Mouse (Mus musculus) midbrain, postnatal 0 days (tissue): ENCODE data around the gene Ppp1r14b. TPM values are rescaled to one million over a fixed set of nuclear protein-coding genes. Genes with fewer than 3 reads are reported as not detected.
A peak's percentile ranks its signal among the peaks of the same experiment; 100 is the strongest.

Experiments used
- ATAC-seq: fragments of 200-750 bp; cut with Nextera tagmentation; 2 replicates; pipeline ENCODE4 v1.8.0; 2017; ENCODE audit warnings: moderate number of reproducible peaks, mild to moderate bottlenecking, moderate TSS enrichment, moderate library complexity; ENCODE audit not compliant: low FRiP score
- DNase-seq: peaks from one replicate; pipeline ENCODE4 v3.0.0-alpha.2; 2015; ENCODE audit warnings: low spot score
- H3K27ac ChIP-seq: fragments of 300-500 bp; sonication (generic); 2 replicates; pipeline ENCODE4 v1.5.1; 2014; ENCODE audit warnings: low read depth, mild to moderate bottlenecking, low read length, mixed read lengths
- H3K27me3 ChIP-seq: fragments of 300-500 bp; sonication (generic); 2 replicates; pipeline ENCODE4 v1.6.1; 2014; ENCODE audit warnings: low read length, control low read depth, mixed read lengths; ENCODE audit not compliant: insufficient read depth
- H3K36me3 ChIP-seq: fragments of 300-500 bp; sonication (generic); 2 replicates; pipeline ENCODE4 v1.6.1; 2014; ENCODE audit warnings: low read length, control low read depth, mixed read lengths; ENCODE audit not compliant: insufficient read depth
- H3K4me1 ChIP-seq: fragments of 300-500 bp; sonication (generic); 2 replicates; pipeline ENCODE4 v1.6.1; 2014; ENCODE audit warnings: mild to moderate bottlenecking, control low read depth, antibody characterized with exemption, low read length, mixed read lengths; ENCODE audit not compliant: insufficient read depth
- H3K4me2 ChIP-seq: fragments of 300-500 bp; sonication (generic); 2 replicates; pipeline ENCODE4 v1.6.1; 2014; ENCODE audit warnings: low read depth, mild to moderate bottlenecking, low read length, mixed read lengths; ENCODE audit not compliant: poor library complexity, severe bottlenecking
- H3K4me3 ChIP-seq: fragments of 300-500 bp; sonication (generic); 2 replicates; pipeline ENCODE4 v1.5.1; 2014; ENCODE audit warnings: low read depth, mild to moderate bottlenecking, low read length, moderate library complexity
- H3K9ac ChIP-seq: fragments of 300-500 bp; sonication (generic); replicated peaks from 2 replicates; pipeline ENCODE4 v1.6.1; 2014; ENCODE audit warnings: mild to moderate bottlenecking, low read length, moderate library complexity, mixed read lengths; ENCODE audit not compliant: poor library complexity, severe bottlenecking
- H3K9me3 ChIP-seq: fragments of 300-500 bp; sonication (generic); 2 replicates; pipeline ENCODE4 v1.6.1; 2016; ENCODE audit warnings: low read length, control low read depth
- CTCF ChIP-seq: IDR thresholded peaks from 2 replicates; pipeline ENCODE4 v1.5.1; 2016; ENCODE audit warnings: antibody characterized with exemption, mild to moderate bottlenecking
- WGBS: fragments of 180-500 bp; shearing (Covaris S2); extraction: QIAGEN DNeasy Blood & Tissue Kit; methylation state at CpG from one replicate; pipeline ENCODE4 v1.1.7; 2014; 5-methylcytosine and 5-hydroxymethylcytosine counted together
- polyA plus RNA-seq: library from polyadenylated mRNA; unstranded; fragments of >200 nt; fragmentation: Nextera tagmentation; extraction: Ambion mirVana; gene quantifications from 2 replicates; pipeline ENCODE4 v1.2.1, GENCODE M21; 2015
- total RNA-seq: library from RNA; depleted of rRNA; stranded (reverse); fragments of >200 nt; gene quantifications from 2 replicates; pipeline ENCODE4 v1.2.3, GENCODE M21; 2014

Gene Ppp1r14b
- total and polyA plus RNA-seq, 2 experiments from 2014 or later = 137 to 144 TPM

GRCm38 (mm10) chr19:6996006-6996405 lies 21.2 kb downstream of the Ppp1r14b start, which contains the start of the genes Nudt22 and Trpt1:
Gene Nudt22 (minus strand): TSS chr19:6996117.
Gene Trpt1 (plus strand): TSS chr19:6996131.
- ATAC-seq (peak; percentile 54), DNase-seq (peak; percentile 88)
- peaks cover 7% of the 10 kb centered on the region for H3K36me3 ChIP-seq
- WGBS = 1% methylated on average over 21 of the region's 24 CpGs
- H3K27me3 ChIP-seq = no peaks in the 10 kb centered on the region
- H3K9me3 ChIP-seq = no peaks in the 10 kb centered on the region
- no peak for TF ChIP-seq CTCF
- peak within 1 kb of the TSS; percentile 57 for H3K27ac ChIP-seq
- H3K9ac ChIP-seq = peak within 1 kb of the TSS; percentile 62
- peak within 1 kb of the TSS; percentile 62 for H3K4me3 ChIP-seq
- H3K4me2 ChIP-seq = peak within 1 kb of the TSS; percentile 87
- peaks cover 21% of the 10 kb centered on the region; the same call in 1 of the 2 replicates for H3K4me1 ChIP-seq

- DNase-seq (no peak), ATAC-seq (no peak)
- no peaks in the 10 kb centered on the region for H3K9me3 ChIP-seq
- no peaks in the 10 kb centered on the region for H3K27me3 ChIP-seq
- no peak overlapping the region for H3K9ac ChIP-seq
- no peak for TF ChIP-seq CTCF
- H3K27ac ChIP-seq = no peak overlapping the region
- peaks cover 20% of the 10 kb centered on the region; the same call in 1 of the 2 replicates for H3K4me1 ChIP-seq
- peaks cover 7% of the 10 kb centered on the region for H3K36me3 ChIP-seq
- H3K4me2 ChIP-seq = no peak overlapping the region
- no peak overlapping the region for H3K4me3 ChIP-seq
- 84% methylated on average over 9 of the region's 9 CpGs for WGBS
Observed at GRCm38 (mm10) chr19:6997721-6998290, 23.0 kb downstream of the Ppp1r14b start.

- no peak for ATAC-seq
- WGBS = 94% methylated on average over 19 of the region's 19 CpGs
- no peak overlapping the region for H3K4me3 ChIP-seq
- no peak overlapping the region for H3K9ac ChIP-seq
- H3K9me3 ChIP-seq = no peaks in the 10 kb centered on the region
- TF ChIP-seq CTCF = no peak
- no peak overlapping the region for H3K4me2 ChIP-seq
- peaks cover 15% of the 10 kb centered on the region; the same call in 1 of the 2 replicates for H3K4me1 ChIP-seq
- H3K36me3 ChIP-seq = peaks cover 7% of the 10 kb centered on the region
- H3K27me3 ChIP-seq = no peaks in the 10 kb centered on the region
- no peak for DNase-seq
- no peak overlapping the region for H3K27ac ChIP-seq
Observed at GRCm38 (mm10) chr19:6999360-7000063, 24.7 kb downstream of the Ppp1r14b start.

GRCm38 (mm10) chr19:7006892-7007593 lies 32.3 kb downstream of the Ppp1r14b start:
- Histone ChIP-seq H3K4me3 (no peak overlapping the region), H3K27ac (no peak overlapping the region), H3K9me3 (no peaks in the 10 kb centered on the region), H3K36me3 (no peaks in the 10 kb centered on the region), H3K9ac (no peak overlapping the region), H3K27me3 (no peaks in the 10 kb centered on the region), H3K4me1 (no peaks in the 10 kb centered on the region), H3K4me2 (no peak overlapping the region)
- WGBS = 94% methylated on average over 9 of the region's 9 CpGs
- ATAC-seq (no peak), DNase-seq (no peak)
- TF ChIP-seq CTCF = no peak

GRCm38 (mm10) chr19:7012426-7012825 lies 37.7 kb downstream of the Ppp1r14b start:
- ATAC-seq (no peak), DNase-seq (no peak)
- 0 out of 2 replicates have a peak, but pooled peaks cover 2% of the 10 kb centered on the region for H3K36me3 ChIP-seq
- no peaks in the 10 kb centered on the region for H3K9me3 ChIP-seq
- TF ChIP-seq CTCF = no peak
- no peak overlapping the region for H3K27ac ChIP-seq
- no peak overlapping the region for H3K4me3 ChIP-seq
- H3K9ac ChIP-seq = no peak overlapping the region
- 81% methylated on average over 4 of the region's 4 CpGs for WGBS
- H3K27me3 ChIP-seq = no peaks in the 10 kb centered on the region
- no peak overlapping the region for H3K4me2 ChIP-seq
- H3K4me1 ChIP-seq = no peaks in the 10 kb centered on the region
